ENCODE assay signal across 22 mouse cellular contexts in genomic region chr11:35428036-35428435, GRCm38 (mm10).
DNase-seq lines count a peak whose midpoint lies in the region; ATAC-seq lines count a peak whose summit lies in the region.
"Had no signal": no experiment of that assay in that cellular context is flagged by ENCODE, and none has a peak within 500 bp of the region (broad histone marks: within the 10 kb centered on the region; RNA-seq: fewer than 3 reads in every experiment).

No protein-coding gene starts in this region.

- no peak for ATAC-seq in heart, embryonic 12.5 days (ENCODE audit: insufficient number of reproducible peaks, low FRiP score)
- peak; percentile 48; the same call in 1 of the 2 replicates for ATAC-seq in limb, embryonic 13.5 days (ENCODE audit: low FRiP score, low read depth)
- ATAC-seq in lung, embryonic 16.5 days (ENCODE audit: low read depth), result peak; percentile 93
- ATAC-seq: forebrain, embryonic 14.5 days; intestine, postnatal 0 days had no signal

- no peaks in the 10 kb centered on the region for H3K9me3 ChIP-seq in heart, embryonic 12.5 days (replicated peaks)
- no peaks in the 10 kb centered on the region for H3K9me3 ChIP-seq in limb, embryonic 13.5 days
- no peaks in the 10 kb centered on the region for H3K9me3 ChIP-seq in lung, embryonic 16.5 days (ENCODE audit: control insufficient read depth, low read length)
- H3K9me3 ChIP-seq: embryonic facial prominence, embryonic 15.5 days; kidney, embryonic 15.5 days; megakaryocyte, embryonic 14.5 days; neural tube, embryonic 13.5 days had no signal

- no peak for DNase-seq in heart, postnatal 4 days
- DNase-seq in lung, postnatal 4 days, result peak; percentile 42 to 78
- no peak for DNase-seq in layer of hippocampus, adult 8-10 months (ENCODE audit: low spot score in 2 of 2)
- no peak for DNase-seq in natural killer cell, adult 2 months (ENCODE audit: low spot score in 2 of 2)
- DNase-seq: adrenal gland, adult 8-10 months; B cell, adult 2 months; cerebellum, adult 11-12 months; cerebellum, postnatal 14 days; embryo, embryonic 11 days; kidney, postnatal 36 days; midbrain, embryonic 14.5 days; retina, postnatal 1 day; thymus, postnatal 14 days had no signal

- H3K27me3 ChIP-seq in heart, embryonic 12.5 days (replicated peaks), result no peaks in the 10 kb centered on the region
- H3K27me3 ChIP-seq in limb, embryonic 13.5 days, result no peaks in the 10 kb centered on the region
- no peaks in the 10 kb centered on the region for H3K27me3 ChIP-seq in lung, embryonic 16.5 days (ENCODE audit: control insufficient read depth, insufficient read depth, low read depth, low read length)
- H3K27me3 ChIP-seq: embryonic facial prominence, embryonic 15.5 days; kidney, embryonic 15.5 days; megakaryocyte, embryonic 14.5 days; neural tube, embryonic 13.5 days had no signal

- H3K4me1 ChIP-seq in heart, embryonic 12.5 days (replicated peaks), result peaks cover 19% of the 10 kb centered on the region
- H3K4me1 ChIP-seq in limb, embryonic 13.5 days, result peaks cover 6% of the 10 kb centered on the region
- no peaks in the 10 kb centered on the region for H3K4me1 ChIP-seq in lung, embryonic 16.5 days (replicated peaks; ENCODE audit: control insufficient read depth, insufficient read depth, low read length)
- H3K4me1 ChIP-seq: embryonic facial prominence, embryonic 15.5 days; megakaryocyte, embryonic 14.5 days; neural tube, embryonic 13.5 days had no signal

- no peak overlapping the region for H3K9ac ChIP-seq in heart, embryonic 12.5 days
- H3K9ac ChIP-seq in limb, embryonic 13.5 days, result no peak overlapping the region
- no peak overlapping the region for H3K9ac ChIP-seq in lung, embryonic 16.5 days (ENCODE audit: low read length)
- H3K9ac ChIP-seq: embryonic facial prominence, embryonic 15.5 days; kidney, embryonic 15.5 days; neural tube, embryonic 13.5 days had no signal

- H3K27ac ChIP-seq in heart, embryonic 12.5 days (ENCODE audit: poor library complexity, severe bottlenecking), result 0 out of 2 replicates have a peak overlapping the region, but pooled peaks have one; percentile 34
- no peak overlapping the region for H3K27ac ChIP-seq in limb, embryonic 13.5 days
- no peak overlapping the region for H3K27ac ChIP-seq in lung, embryonic 16.5 days (ENCODE audit: low read length)
- H3K27ac ChIP-seq: embryonic facial prominence, embryonic 15.5 days; kidney, embryonic 15.5 days; neural tube, embryonic 13.5 days had no signal

- no peak overlapping the region for H3K4me2 ChIP-seq in heart, embryonic 12.5 days
- no peak overlapping the region for H3K4me2 ChIP-seq in limb, embryonic 13.5 days (replicated peaks)
- no peak overlapping the region for H3K4me2 ChIP-seq in lung, embryonic 16.5 days (ENCODE audit: low read depth, low read length)
- H3K4me2 ChIP-seq: embryonic facial prominence, embryonic 15.5 days; kidney, embryonic 15.5 days; neural tube, embryonic 13.5 days had no signal

- no peaks in the 10 kb centered on the region for H3K36me3 ChIP-seq in heart, embryonic 12.5 days
- no peaks in the 10 kb centered on the region for H3K36me3 ChIP-seq in limb, embryonic 13.5 days
- no peaks in the 10 kb centered on the region for H3K36me3 ChIP-seq in lung, embryonic 16.5 days (ENCODE audit: control insufficient read depth, insufficient read depth, low read length)
- H3K36me3 ChIP-seq: embryonic facial prominence, embryonic 15.5 days; kidney, embryonic 15.5 days; neural tube, embryonic 13.5 days had no signal

- WGBS in heart, embryonic 12.5 days, result 41% methylated on average over 7 of the region's 7 CpGs
- 30% methylated on average over 7 of the region's 7 CpGs for WGBS in limb, embryonic 13.5 days
- 31% methylated on average over 7 of the region's 7 CpGs for WGBS in lung, embryonic 16.5 days

- H3K4me3 ChIP-seq in heart, embryonic 12.5 days, result no peak overlapping the region
- H3K4me3 ChIP-seq in limb, embryonic 13.5 days, result no peak overlapping the region
- H3K4me3 ChIP-seq in lung, embryonic 16.5 days (ENCODE audit: low read length), result no peak overlapping the region
- H3K4me3 ChIP-seq: embryonic facial prominence, embryonic 15.5 days; kidney, embryonic 15.5 days; megakaryocyte, embryonic 14.5 days; neural tube, embryonic 13.5 days had no signal

Comparison
In these comparisons a context has a peak if more than half of its experiments do, and no peak if none do; other contexts are left out.
1. DNase-seq: peak in lung, postnatal 4 days (2 of 2); none in heart, postnatal 4 days (single experiment), layer of hippocampus, adult 8-10 months (0 of 2) and natural killer cell, adult 2 months (0 of 2).